Mouse (Mus musculus): Measurements from ENCODE around the gene Nipal4.

The Nipal4 gene

GRCm38 (mm10) chr11:46113211-46113610 is 53.1 kb downstream of the Nipal4 start:
- no peak for DNase-seq

GRCm38 (mm10) chr11:46110945-46111287 is 55.4 kb downstream of the Nipal4 start:
- no peak for DNase-seq

GRCm38 (mm10) chr11:46110156-46110944 is 56.0 kb downstream of the Nipal4 start:
- no peak for DNase-seq

GRCm38 (mm10) chr11:46109206-46109605 is 57.1 kb downstream of the Nipal4 start:
- no peak for DNase-seq

- no peak for DNase-seq
Measured at GRCm38 (mm10) chr11:46107046-46107445, 59.3 kb downstream of the Nipal4 start.

GRCm38 (mm10) chr11:46102107-46102506 is 64.2 kb downstream of the Nipal4 start:
- peak; percentile 81 for DNase-seq

Measured in cerebellum, adult 11-12 months (tissue).